Mouse (Mus musculus) stomach, postnatal 0 days (tissue): ENCODE measurements around the gene Dusp7.

ENCODE experiments used
- CTCF ChIP-seq: IDR thresholded peaks from 2 replicates; pipeline ENCODE4 v1.5.1; 2016; ENCODE audit warnings: antibody characterized with exemption, low read depth, mild to moderate bottlenecking, moderate library complexity
- EP300 ChIP-seq: optimal IDR thresholded peaks from 2 replicates; pipeline ENCODE3; 2016; ENCODE audit warnings: antibody characterized with exemption

- peak; percentile 64 for TF ChIP-seq CTCF
- TF ChIP-seq EP300: no peak
Observed at GRCm38 (mm10) chr9:106368831-106369501, 534 bp downstream of the Dusp7 start.
